Mouse (Mus musculus) lung, embryonic 15.5 days (tissue): ENCODE measurements around the gene Mthfd1. TPM values are rescaled to one million over a fixed set of nuclear protein-coding genes. Genes with fewer than 3 reads are reported as not detected.

Experiments used
- ATAC-seq: fragments of 200-750 bp; cut with Nextera tagmentation; 2 replicates; pipeline ENCODE4 v1.8.0; 2017; ENCODE audit warnings: moderate number of reproducible peaks, borderline replicate concordance; ENCODE audit not compliant: low FRiP score, low TSS enrichment; ENCODE audit errors: extremely low read depth
- H3K27ac ChIP-seq: fragments of 300-500 bp; sonication (generic); 2 replicates; pipeline ENCODE4 v1.5.1; 2015; ENCODE audit warnings: moderate library complexity, mild to moderate bottlenecking, inconsistent platforms
- H3K27me3 ChIP-seq: fragments of 300-500 bp; sonication (generic); 2 replicates; pipeline ENCODE4 v1.6.1; 2015; ENCODE audit warnings: inconsistent platforms
- H3K36me3 ChIP-seq: fragments of 300-500 bp; sonication (generic); 2 replicates; pipeline ENCODE4 v1.6.1; 2015; ENCODE audit warnings: inconsistent platforms
- H3K4me1 ChIP-seq: fragments of 300-500 bp; sonication (generic); 2 replicates; pipeline ENCODE4 v1.6.1; 2015; ENCODE audit warnings: inconsistent platforms
- H3K4me2 ChIP-seq: fragments of 300-500 bp; sonication (generic); 2 replicates; pipeline ENCODE4 v1.6.1; 2015; ENCODE audit warnings: inconsistent platforms, mild to moderate bottlenecking, moderate library complexity
- H3K4me3 ChIP-seq: fragments of 300-500 bp; sonication (generic); 2 replicates; pipeline ENCODE4 v1.5.1; 2015; ENCODE audit warnings: mild to moderate bottlenecking, inconsistent platforms
- H3K9ac ChIP-seq: fragments of 300-500 bp; sonication (generic); 2 replicates; pipeline ENCODE4 v1.6.1; 2015; ENCODE audit warnings: inconsistent platforms
- H3K9me3 ChIP-seq: fragments of 300-500 bp; sonication (generic); 2 replicates; pipeline ENCODE4 v1.6.1; 2016; ENCODE audit warnings: inconsistent platforms
- WGBS: fragments of 180-500 bp; shearing (Covaris S2); methylation state at CpG from one replicate; pipeline ENCODE4 v1.1.7; 2015; 5-methylcytosine and 5-hydroxymethylcytosine counted together
- polyA plus RNA-seq: library from polyadenylated mRNA; unstranded; fragments of >200 nt; fragmentation: Nextera tagmentation; extraction: Ambion mirVana; gene quantifications from 2 replicates; pipeline ENCODE4 v1.2.1, GENCODE M21; 2015

Gene Mthfd1
- polyA plus RNA-seq, 1 experiment from 2014 or later: 99.8 TPM

DNA sequence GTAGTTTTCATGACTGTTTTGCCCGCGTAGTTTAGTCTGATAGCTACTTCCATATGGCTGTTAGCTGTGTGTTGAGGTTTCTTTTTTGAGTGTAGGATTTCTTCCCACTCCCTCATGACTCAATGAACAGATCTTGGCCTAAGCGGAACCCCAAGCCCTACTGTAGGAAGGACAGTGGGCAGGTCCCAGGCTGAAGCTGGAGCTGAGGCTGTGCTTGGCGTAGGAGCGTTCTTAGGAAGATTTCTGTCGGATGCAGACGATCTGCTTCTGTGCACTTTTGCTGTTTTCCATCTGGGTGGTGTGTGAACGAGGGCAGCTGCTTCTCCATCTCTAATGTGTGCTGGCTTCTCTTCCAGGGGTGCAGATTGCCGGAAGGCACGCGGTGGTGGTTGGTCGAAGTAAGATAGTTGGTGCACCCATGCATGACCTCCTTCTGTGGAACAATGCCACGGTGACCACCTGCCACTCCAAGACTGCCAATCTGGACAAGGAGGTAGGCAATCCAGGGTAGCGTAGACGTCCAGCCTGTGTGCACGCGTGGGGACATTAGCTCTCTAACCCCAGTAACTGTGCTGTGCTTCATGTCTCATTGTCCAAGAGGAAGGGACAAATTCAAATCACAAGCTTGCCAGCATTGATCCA is 27.6 kb downstream of the Mthfd1 start:
- no peak; the same call in 1 of the 2 replicates for ATAC-seq
- H3K9ac ChIP-seq: no peak overlapping the region
- H3K4me1 ChIP-seq: no peaks in the 10 kb centered on the region
- H3K36me3 ChIP-seq: peaks cover 46% of the 10 kb centered on the region
- H3K4me3 ChIP-seq: no peak overlapping the region
- H3K4me2 ChIP-seq: no peak overlapping the region
- H3K27ac ChIP-seq: no peak overlapping the region
- 90% methylated on average over 17 of the region's 17 CpGs for WGBS
- H3K27me3 ChIP-seq: no peaks in the 10 kb centered on the region
- no peaks in the 10 kb centered on the region for H3K9me3 ChIP-seq

DNA sequence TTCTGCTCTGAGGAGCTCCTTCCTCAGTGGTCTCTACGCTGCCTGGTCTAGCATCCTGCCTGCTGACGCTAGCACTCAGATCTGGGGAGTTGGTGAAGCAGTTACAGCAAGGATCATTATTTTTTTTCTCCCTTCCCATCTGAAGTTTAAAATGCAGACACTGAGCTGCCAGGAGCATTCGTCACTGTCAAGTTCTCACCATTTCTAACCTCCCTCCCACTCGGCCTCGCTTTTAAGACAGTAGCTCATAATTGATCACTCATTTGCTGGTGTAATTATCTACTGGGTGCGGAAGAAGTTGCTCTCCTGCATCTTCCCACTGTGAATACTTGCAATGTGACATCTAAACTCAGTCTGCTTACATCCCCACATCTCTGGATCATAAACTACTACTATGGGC is 30.3 kb downstream of the Mthfd1 start:
- Histone ChIP-seq H3K27me3 (no peaks in the 10 kb centered on the region), H3K4me1 (no peaks in the 10 kb centered on the region), H3K36me3 (peaks cover 63% of the 10 kb centered on the region), H3K4me2 (no peak overlapping the region), H3K9ac (no peak overlapping the region), H3K27ac (no peak overlapping the region), H3K4me3 (no peak overlapping the region), H3K9me3 (no peaks in the 10 kb centered on the region)
- ATAC-seq: no peak
- 67% methylated on average over 6 of the region's 6 CpGs for WGBS

GRCm38 (mm10) chr12:76287986-76288385 is 32.9 kb downstream of the Mthfd1 start:
- ATAC-seq: no peak
- Histone ChIP-seq H3K36me3 (peaks cover 66% of the 10 kb centered on the region), H3K4me1 (no peaks in the 10 kb centered on the region), H3K4me2 (no peak overlapping the region), H3K4me3 (no peak overlapping the region), H3K9ac (no peak overlapping the region), H3K27me3 (no peaks in the 10 kb centered on the region), H3K9me3 (no peaks in the 10 kb centered on the region), H3K27ac (no peak overlapping the region)
- WGBS: 82% methylated on average over 8 of the region's 8 CpGs

DNA sequence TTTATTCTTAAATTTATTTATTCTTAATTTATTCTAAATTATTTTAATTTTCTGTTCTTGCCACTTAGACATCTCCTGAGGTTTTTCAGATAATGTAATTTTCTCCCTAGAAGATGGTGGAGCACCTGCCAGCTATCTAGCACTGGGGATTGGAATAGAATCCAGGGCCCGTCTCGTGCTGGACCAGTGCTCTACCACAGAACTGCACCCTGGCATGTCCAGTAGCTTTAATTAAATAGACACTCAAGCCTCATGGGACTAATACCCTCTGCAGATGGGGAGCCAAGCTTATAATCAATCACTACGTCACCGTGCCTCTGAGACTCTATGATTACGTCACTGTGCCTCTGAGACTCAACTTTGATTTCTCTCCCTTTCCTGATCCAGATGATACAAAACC is 33.4 kb downstream of the Mthfd1 start:
- Histone ChIP-seq H3K4me1 (no peaks in the 10 kb centered on the region), H3K9me3 (no peaks in the 10 kb centered on the region), H3K27me3 (no peaks in the 10 kb centered on the region), H3K4me2 (no peak overlapping the region), H3K4me3 (no peak overlapping the region), H3K27ac (no peak overlapping the region), H3K36me3 (peaks cover 61% of the 10 kb centered on the region), H3K9ac (no peak overlapping the region)
- 85% methylated on average over 5 of the region's 5 CpGs for WGBS
- no peak for ATAC-seq

GRCm38 (mm10) chr12:76289428-76289827 is 34.3 kb downstream of the Mthfd1 start:
- Histone ChIP-seq H3K27me3 (no peaks in the 10 kb centered on the region), H3K36me3 (peaks cover 59% of the 10 kb centered on the region), H3K27ac (no peak overlapping the region), H3K4me3 (no peak overlapping the region), H3K9me3 (no peaks in the 10 kb centered on the region), H3K4me1 (no peaks in the 10 kb centered on the region), H3K4me2 (no peak overlapping the region), H3K9ac (no peak overlapping the region)
- ATAC-seq: no peak
- 94% methylated on average over 12 of the region's 12 CpGs for WGBS

DNA sequence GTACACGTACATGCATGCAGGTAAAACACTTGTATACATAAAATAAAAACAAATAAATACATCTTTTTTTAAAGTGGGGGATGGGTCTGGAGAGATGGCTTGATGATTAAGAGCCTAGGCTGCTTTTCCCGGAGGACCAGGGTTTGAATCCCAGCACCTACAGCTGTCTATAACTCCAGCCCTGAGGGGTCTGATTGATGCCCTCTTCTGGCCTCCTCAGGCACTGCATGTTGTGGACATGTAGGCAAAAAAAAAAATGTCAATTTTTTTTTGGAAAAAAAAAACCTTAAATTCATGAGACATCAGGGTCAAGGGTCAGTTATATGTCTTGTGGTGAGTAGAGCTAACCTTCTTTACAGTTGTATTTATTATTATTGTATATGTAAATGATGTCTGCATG is 35.2 kb downstream of the Mthfd1 start:
- no peaks in the 10 kb centered on the region for H3K9me3 ChIP-seq
- H3K36me3 ChIP-seq: peaks cover 62% of the 10 kb centered on the region
- no peak for ATAC-seq
- whole genome bisulfite sequencing: 92% methylated on average over 2 of the region's 2 CpGs
- H3K9ac ChIP-seq: no peak overlapping the region
- no peaks in the 10 kb centered on the region for H3K27me3 ChIP-seq
- H3K4me3 ChIP-seq: no peak overlapping the region
- H3K27ac ChIP-seq: no peak overlapping the region
- no peaks in the 10 kb centered on the region for H3K4me1 ChIP-seq
- H3K4me2 ChIP-seq: no peak overlapping the region

DNA sequence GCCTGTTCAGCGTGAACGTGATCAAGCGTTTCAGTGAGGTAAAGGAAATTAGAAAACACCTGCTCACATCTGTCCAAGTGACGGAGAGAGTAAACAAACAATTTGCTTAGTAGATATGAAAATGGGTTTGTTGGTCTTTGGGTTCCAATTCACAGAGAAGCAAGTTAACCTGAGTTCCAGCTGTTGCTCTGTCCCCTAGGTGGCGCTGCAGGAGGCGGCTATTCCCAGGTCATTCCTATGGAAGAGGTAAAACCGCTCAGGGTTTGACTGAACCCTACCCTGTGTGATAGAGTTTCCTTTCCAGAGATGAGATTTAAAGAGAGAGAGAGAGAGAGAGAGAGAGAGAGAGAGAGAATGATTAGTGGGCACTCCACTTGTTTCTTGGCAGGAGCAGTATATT is 38.1 kb downstream of the Mthfd1 start:
- no peak overlapping the region for H3K9ac ChIP-seq
- H3K9me3 ChIP-seq: no peaks in the 10 kb centered on the region
- no peak overlapping the region for H3K4me3 ChIP-seq
- H3K27ac ChIP-seq: no peak overlapping the region
- H3K27me3 ChIP-seq: no peaks in the 10 kb centered on the region
- ATAC-seq: no peak
- H3K4me2 ChIP-seq: no peak overlapping the region
- 44% methylated on average over 7 of the region's 7 CpGs for WGBS
- peaks cover 69% of the 10 kb centered on the region for H3K36me3 ChIP-seq
- H3K4me1 ChIP-seq: no peaks in the 10 kb centered on the region

DNA sequence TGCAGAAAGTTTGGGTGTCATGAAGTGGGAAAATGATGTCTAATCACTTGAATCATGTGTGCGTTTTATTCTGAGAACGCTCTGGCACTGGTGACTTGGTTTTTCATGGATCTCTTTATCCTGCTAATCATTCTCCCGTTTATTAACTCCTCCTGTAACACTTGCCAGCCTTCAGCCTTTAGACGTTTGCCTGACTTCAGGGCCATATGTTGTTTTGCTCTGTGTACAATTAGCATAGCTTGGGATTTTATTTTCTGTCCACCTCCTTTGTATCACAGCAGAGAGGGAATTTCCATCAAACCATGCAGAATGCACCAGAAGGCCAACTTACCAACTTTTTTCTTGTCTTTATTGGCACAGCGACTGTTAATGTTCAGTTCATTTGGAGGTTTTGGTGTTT is 42.7 kb downstream of the Mthfd1 start:
- no peaks in the 10 kb centered on the region for H3K27me3 ChIP-seq
- no peak overlapping the region for H3K4me2 ChIP-seq
- peak overlapping the region; percentile 77 for H3K27ac ChIP-seq
- no peaks in the 10 kb centered on the region for H3K9me3 ChIP-seq
- H3K9ac ChIP-seq: no peak overlapping the region
- H3K4me3 ChIP-seq: no peak overlapping the region
- H3K4me1 ChIP-seq: peaks cover 10% of the 10 kb centered on the region
- 82% methylated on average over 5 of the region's 5 CpGs for WGBS
- peaks cover 48% of the 10 kb centered on the region for H3K36me3 ChIP-seq
- ATAC-seq: no peak

DNA sequence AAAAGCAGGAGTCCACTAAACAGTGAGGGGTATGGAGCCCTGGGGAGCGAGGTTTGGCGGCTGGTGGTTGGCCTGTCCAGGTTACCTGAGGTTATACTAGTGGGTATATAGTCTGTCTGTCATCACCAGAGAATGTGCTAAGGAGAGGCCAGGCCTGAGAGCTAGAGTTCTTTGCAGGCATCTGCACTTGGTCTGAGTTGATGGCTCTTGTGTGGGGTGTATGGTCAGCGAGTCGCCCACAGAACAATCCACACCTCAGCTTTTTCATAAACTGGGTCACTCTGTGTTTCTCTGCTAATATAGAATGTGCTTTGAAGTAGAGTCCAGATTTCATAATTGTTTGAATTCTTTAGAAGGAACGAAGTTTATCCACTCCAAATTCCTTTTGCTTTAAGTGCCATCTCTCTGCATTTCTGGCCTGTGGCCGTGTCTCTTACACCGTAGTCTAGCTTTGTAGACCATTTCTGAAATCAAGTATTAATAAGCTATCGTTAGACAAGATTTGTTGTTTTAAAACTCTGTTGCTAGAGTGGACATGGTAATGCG is 44.3 kb downstream of the Mthfd1 start:
- H3K36me3 ChIP-seq: peaks cover 46% of the 10 kb centered on the region
- 0 out of 2 replicates have a peak overlapping the region, but pooled peaks have one; percentile 20 for H3K4me2 ChIP-seq
- no peaks in the 10 kb centered on the region for H3K9me3 ChIP-seq
- no peaks in the 10 kb centered on the region for H3K27me3 ChIP-seq
- no peak overlapping the region for H3K9ac ChIP-seq
- no peak overlapping the region for H3K4me3 ChIP-seq
- H3K4me1 ChIP-seq: peaks cover 10% of the 10 kb centered on the region
- H3K27ac ChIP-seq: peak overlapping the region; percentile 77
- 56% methylated on average over 9 of the region's 9 CpGs for WGBS
- ATAC-seq: peak; percentile 77

DNA sequence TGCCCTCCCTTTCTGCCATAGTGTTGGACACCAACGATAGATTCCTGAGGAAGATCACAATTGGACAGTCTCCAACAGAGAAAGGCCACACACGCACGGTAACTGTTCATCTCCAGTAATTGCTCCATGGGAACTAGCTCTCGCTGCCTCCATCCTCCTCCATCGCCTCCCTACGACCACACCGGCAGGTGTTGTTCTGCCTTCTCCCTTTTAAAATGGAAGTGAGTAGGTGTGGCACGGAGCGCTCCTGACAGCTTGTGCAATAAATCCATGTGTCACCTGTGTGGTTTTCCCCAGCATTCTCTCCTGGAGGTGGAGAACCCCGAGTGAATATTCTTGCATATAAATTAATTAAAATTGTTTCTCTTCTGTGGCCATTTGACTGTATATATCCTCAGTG is 45.3 kb downstream of the Mthfd1 start:
- Histone ChIP-seq H3K9ac (no peak overlapping the region), H3K4me1 (peaks cover 10% of the 10 kb centered on the region), H3K36me3 (peaks cover 37% of the 10 kb centered on the region), H3K27ac (peak overlapping the region; percentile 77; the same call in 1 of the 2 replicates), H3K27me3 (no peaks in the 10 kb centered on the region), H3K4me3 (no peak overlapping the region), H3K9me3 (no peaks in the 10 kb centered on the region), H3K4me2 (no peak overlapping the region)
- WGBS: 80% methylated on average over 10 of the region's 10 CpGs
- no peak for ATAC-seq

- no peak overlapping the region for H3K9ac ChIP-seq
- no peak overlapping the region for H3K27ac ChIP-seq
- peaks cover 28% of the 10 kb centered on the region for H3K4me1 ChIP-seq
- H3K4me3 ChIP-seq: no peak overlapping the region
- peaks cover 21% of the 10 kb centered on the region; the same call in 1 of the 2 replicates for H3K36me3 ChIP-seq
- no peaks in the 10 kb centered on the region for H3K9me3 ChIP-seq
- H3K27me3 ChIP-seq: no peaks in the 10 kb centered on the region
- H3K4me2 ChIP-seq: no peak overlapping the region
- no peak for ATAC-seq
- WGBS: 80% methylated on average over 11 of the region's 11 CpGs
Measured at GRCm38 (mm10) chr12:76303474-76303873, 48.4 kb downstream of the Mthfd1 start.

DNA sequence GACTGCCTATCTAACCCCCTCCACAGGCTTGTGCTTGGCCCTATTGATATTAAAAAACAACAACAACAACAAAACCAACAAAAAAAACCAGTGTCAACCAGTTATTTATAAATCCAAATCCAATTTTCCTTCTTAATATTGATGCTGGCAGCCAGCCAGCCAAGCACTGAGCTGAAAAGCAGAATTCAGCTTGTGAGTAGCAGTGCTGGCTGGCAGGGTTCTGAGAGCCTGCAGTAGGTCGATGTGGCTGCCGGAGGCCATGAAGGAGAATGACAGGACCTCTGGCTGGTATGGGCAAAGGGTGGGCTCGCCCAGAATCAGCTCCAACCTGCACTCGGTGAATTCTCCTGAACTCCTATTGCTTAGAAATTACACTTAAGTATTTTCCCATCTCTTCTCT is 49.1 kb downstream of the Mthfd1 start:
- no peak overlapping the region for H3K4me3 ChIP-seq
- no peaks in the 10 kb centered on the region for H3K9me3 ChIP-seq
- no peak overlapping the region for H3K27ac ChIP-seq
- H3K9ac ChIP-seq: no peak overlapping the region
- no peak for ATAC-seq
- H3K36me3 ChIP-seq: peaks cover 21% of the 10 kb centered on the region; the same call in 1 of the 2 replicates
- H3K4me2 ChIP-seq: no peak overlapping the region
- no peaks in the 10 kb centered on the region for H3K27me3 ChIP-seq
- peaks cover 21% of the 10 kb centered on the region for H3K4me1 ChIP-seq
- WGBS: 62% methylated on average over 4 of the region's 4 CpGs
